Mouse (Mus musculus) spleen, postnatal 10 days (tissue): ENCODE data around the gene Ppm1b.
A peak's percentile ranks its signal among the peaks of the same experiment; 100 is the strongest.

Experiments
- DNase-seq, 2 experiments: peaks; one replicate each; pipeline ENCODE4 v3.0.0; 2021 to 2022; ENCODE audit warnings: low spot score in 2 of 2

Gene Ppm1b

DNA sequence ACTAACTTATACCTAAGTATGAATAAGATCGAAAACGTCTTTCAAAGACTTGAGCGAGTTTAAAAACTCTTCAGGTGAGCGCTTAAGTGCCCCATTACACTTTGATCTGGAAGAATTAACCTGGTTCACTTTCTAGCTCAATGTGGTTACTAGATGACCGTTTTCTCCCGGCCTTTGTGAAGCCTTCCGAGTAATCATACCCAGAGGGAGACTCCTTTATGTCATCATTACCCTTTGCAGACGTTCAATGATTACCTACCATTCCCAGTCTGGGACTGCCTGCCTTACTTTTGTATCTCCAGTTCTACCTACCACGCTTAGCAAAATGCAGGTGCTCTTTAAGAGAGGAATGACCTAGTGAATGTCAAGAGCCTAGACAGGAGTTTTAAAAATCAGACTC, at the start of gene Ppm1b:
Gene Ppm1b (plus strand): TSS at position 301 of the 400 bp plus-strand sequence.
- no peak for DNase-seq

DNA sequence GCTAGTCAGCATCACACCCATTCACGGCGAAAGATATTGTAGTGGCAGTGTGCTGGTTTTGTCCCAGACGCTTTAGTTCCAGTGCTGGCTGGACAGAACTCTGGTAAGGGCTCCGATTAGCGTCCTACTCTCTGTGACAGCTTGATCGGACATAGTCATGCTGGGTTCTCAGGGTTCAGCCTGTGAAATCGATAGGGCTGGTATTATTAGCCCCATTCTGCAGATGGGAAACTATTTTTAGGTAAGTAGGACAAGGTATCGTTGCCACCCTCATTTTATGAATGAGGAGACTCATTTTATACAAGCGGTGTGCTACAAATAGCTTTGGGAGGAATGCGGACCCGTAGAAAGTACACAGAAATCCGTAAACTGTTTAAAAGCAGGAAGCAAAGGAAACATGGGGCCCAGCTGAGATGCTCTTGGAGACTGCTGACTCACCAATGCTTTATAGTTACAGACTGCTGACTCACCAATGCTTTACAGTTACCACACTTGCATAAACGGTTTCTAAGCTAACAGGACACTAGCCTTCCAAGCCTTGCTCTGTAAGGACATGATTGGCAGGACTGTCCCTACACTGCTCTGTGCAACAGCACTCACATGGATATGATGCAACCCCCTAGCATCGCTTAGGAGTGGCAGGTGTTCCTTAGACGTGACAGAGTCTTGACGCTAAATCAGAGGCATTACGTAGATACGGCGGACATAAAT, 34.7 kb upstream of the Ppm1b start:
- no peak for DNase-seq

DNA sequence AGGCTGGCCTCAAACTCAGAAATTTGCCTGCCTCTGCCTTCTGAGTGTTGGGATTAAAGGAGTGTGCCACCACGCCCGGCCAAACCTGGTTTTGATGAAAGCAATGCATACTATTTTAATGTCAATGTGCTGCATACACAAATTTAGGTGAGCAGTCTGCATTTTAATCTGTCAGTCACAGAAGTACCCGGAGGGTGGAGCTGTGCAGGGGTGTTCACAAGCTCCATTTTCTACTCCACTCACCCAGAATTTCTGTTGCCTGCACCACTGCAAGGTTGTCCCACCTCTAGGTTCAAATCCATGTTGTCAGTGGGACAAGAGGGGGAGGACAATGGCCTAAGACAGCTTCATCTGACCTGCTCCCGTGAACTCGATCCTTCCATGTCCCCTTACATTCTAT, 31.8 kb upstream of the Ppm1b start:
- peak; percentile 20 to 43 for DNase-seq

DNA sequence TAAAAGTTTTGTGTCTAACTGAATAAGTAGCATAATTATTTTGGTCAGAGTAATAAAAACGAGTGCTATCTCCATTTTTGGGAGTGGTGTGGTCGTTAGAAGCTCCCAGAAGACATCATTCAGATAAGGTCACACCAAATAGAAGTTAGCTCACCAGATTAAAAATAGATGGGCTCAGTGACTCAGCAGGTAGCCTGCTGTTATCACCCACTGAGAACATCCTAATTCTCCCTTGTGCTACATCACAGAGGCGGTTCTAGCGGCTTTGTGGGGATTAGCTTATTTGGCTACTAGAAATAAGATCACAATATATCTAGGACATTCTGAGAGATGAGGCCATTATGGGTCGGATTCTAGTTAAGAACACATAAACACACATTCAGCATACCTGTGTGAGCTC, 30.3 kb upstream of the Ppm1b start:
- DNase-seq = no peak

DNA sequence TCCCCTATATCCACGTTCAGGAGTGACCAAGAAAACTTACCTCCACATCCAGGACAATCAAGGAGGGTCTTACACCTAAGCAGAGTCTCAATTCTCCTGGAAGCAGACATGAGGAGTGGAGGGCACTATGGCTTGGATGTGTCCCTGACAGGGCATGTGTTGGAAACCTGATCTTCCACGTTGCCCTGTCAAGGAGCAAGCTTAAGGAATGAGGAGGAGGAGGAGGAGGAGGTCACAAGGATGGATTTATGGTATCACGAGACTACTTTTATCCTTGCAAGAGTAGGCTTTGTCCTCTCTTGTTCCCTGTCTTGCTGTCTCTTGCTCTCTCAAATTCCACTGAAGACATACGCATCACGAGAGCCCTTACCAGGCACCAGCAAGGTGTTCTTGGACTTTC, 29.0 kb upstream of the Ppm1b start:
- no peak for DNase-seq

DNA sequence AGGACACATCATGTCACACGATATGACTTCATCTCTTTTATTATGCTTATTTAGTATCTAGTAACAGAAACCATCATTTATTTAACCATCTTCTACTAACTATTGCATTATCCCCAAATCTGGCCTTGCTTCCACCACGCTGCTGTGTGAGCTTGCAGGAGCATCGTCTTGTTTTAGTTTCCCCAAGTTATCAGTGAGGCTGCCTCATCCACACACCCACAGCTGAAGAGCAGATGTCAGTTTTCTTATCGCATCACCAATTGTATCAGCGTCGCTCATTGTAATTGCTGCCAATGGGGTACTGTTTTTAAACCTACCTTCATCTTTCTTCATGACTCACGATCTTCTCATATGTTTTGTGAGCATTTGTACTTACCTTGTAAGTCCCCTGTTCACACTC, 23.6 kb upstream of the Ppm1b start:
- no peak for DNase-seq

DNA sequence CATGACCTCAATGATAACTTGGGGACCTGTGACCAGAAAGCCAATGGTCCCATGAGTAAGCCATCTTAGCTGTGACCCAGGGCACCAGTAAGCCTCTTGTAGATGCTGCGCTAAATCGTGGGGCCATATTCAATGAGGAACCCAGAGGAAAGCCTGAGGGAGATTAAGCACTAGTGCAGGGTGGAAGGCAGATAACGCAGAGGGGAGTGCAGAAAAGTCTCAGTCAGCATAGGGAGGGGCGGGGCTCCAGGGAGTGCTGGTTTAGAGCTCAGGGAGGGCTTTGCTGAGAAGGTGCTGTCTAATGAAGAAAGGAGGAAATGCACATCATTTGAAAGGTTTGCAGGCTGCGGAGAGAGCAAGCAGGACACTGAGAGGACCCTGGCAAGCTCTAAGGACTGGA, 22.6 kb upstream of the Ppm1b start:
- DNase-seq = peak in 1 of 2 experiments; percentile 78

DNA sequence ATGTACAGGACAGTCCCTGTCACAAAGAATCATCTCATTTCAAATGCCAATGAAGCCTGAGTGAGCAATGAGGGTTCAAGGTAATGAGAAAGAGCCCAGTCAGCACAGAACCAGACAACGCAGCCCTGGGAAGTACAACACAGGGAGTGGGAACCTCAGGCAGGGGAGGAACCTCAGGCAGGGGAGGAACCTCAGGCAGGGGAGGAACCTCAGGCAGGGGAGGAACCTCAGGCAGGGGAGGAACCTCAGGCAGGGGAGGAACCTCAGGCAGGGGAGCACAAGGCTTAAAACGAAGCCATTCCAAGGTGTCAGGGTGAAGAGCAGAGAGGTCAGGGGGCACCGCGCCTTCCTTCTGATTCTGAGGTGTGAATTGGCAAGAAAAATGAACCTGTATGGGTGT, 20.9 kb upstream of the Ppm1b start:
- DNase-seq = peak in 1 of 2 experiments; percentile 27

DNA sequence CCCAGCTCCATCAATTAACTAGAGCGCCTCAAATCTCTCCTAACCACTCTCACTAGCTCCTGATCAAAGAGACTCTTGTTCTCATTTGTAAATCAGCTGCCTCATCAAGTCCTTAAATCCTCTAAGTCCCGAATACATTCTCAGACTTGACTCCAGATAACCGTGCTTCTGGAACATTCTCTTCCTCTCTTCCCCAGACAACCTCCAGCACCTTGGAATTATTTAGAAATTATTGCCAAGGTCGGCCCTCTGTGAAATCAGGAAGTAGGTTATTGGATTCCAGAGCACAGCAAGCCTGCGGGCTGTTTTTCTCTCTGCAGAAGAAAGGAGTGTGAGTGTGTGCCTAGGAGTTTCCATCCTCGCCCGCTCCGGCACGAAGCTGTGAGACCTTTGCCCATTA, 20.2 kb upstream of the Ppm1b start:
- no peak for DNase-seq

DNA sequence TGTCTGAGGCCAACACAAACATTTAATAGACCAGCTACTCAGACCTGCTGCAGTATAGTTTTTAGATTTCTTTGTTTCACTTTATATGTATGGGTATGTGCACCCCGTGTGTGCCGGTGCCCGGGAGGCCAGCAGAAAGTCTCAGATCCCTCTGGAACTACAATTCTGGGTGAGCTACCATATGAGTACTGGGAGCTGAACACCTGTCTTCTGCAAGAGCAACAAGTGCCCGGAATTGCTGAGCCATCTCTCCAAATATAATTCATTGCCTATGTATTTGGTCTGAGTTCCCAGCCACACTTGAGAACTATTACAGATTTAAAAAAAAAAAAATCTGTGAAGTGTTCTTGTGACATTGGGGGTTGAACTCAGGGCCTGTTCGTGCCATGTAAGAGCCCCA, 19.7 kb upstream of the Ppm1b start:
- DNase-seq = no peak

DNA sequence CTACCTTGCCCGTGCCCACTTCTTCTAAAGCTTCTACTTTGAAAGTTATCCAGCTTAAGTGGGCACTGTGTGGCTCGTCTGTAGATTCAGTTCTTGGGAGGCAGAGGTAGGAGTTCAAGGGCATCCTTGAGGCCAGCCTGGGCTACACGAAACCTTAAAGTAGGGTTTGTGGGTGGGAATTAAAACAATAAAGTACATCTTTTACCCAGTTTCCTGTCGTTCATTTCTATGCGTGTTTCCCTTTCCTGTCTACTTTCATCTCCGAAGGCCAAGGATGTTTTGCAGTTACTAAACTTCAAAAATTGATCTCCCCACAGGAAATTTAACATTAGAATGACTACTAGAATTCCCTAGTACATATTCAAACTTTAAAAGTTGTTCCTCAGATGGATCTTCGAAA, 19.3 kb upstream of the Ppm1b start:
- DNase-seq = no peak

DNA sequence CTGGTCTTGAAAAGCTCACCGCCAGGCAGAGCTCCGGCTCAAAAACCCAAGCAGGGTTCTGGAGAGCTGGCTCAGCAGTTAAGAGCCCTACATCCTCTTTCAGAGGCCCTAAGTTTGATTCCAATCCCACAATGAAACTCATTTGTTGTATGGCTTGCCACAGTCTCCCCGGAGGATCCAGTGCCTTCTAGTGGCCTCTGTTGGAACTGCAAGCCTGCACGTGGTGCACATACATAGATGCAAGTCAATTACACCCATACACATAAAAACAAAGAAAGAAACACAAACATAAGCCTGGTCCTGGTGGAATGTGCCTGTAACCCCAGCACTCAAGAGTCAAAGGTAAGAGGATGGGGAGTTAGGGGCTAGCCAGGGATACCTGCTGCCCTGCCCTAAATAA, 18.3 kb upstream of the Ppm1b start:
- peak in 1 of 2 experiments; percentile 50 for DNase-seq

DNA sequence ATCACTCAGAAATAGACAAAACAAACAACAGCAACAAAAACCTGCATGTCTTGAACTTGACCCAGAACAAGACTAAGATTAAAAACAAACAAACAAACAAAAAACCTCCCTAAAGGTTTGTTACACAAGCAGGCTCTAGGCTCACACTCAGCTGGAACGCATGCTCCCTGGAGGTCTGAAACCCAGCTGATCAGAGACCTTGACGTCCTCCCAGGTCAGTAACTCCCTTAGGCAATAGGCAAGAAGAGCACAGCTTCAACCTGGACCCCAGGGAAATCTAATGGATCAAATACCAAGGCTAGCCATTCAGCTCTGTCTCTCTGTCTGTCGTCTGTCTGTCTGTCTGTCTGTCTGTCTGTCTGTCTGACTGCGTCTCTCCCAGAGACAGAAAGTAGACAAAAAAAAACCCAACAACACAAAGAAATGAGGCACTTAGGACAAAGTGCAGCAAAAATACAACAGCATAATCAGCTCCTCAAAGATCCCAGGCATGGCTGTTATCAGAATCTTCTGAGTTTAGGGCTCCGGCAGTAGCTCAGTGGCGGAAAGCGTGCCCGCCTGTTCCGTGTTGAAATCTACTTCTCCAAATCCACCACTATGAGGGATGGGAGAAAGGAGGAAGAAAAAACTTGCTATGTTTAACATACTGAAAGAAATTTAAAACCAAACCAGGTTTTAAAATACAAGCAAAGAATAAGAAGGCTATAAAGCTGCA, 16.4 kb upstream of the Ppm1b start:
- DNase-seq = no peak

DNA sequence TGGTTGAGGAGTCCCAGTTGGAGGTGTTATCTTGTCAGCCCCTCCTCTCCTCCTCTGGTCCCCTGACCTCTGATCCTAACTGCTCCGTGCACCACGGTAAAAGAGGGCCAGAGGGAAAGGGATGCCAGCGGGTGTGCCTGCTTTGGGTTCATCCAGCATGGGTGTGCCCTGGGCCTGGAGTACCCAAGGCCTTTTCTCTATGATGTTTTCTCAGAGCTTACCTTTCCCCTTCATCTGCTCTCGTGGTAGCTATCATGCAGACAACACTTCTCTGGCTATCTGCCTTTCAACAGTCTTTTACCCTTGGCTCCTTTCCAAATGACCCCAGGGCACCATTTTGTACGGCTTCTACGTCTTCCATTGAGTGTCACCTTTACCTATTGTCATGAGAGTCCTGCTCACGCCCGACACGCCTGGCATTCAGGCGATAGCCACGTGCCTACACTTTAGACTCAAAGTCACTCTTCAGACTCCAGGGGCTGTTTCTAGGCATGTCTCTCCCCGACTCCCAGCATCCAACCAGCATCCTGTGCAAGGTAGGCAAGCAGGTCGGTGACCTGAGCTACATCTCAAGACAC, 15.2 kb upstream of the Ppm1b start:
- DNase-seq = no peak

DNA sequence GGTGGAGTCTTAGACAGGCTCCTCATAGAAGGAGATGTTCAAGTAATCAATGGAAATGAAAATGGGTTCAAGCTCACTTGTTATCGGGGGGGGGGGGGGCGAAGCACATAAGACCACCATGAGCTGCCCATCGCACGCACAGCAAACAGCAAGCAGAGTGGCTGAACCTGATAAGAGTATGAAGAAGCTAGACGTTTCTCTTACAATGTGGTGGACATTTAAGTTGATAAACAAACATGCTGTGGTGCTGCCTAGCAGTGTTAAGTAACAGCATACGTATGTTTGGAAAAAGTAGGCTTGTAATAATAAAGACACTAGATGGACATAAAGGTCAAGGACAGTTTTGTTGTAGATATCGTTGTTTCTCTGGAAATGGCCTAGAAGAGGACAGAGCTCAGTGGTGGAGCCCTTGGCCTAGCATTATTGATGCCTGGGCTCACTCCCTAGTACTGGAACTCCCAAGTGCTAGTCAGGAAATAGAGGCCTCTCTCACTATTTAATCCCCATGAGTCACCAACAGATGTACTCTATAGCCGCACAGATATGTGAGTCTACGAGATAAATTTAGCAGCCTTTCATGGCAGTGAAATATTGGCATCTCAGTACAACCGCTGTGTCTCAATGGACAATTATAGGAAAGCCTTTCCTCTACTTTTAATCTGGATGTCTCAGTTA, 14.0 kb upstream of the Ppm1b start:
- DNase-seq = no peak

DNA sequence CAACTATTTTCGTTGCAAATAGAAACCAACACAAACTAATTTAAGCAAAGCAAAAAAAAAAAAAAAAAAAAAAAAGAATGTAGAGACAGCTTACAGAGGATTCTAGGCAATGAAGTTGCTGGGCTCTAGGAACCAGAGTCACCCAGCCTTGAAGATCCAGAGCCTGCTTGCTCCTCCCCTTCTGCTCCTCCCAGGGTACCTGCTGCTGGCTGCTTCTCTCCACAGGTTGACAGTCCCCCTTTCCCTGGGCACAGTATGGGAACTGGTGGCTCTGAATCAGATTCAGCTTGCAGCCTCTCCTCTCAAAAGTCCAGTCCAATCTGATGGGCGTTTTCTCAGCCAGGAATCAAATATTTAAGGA, 13.5 kb upstream of the Ppm1b start:
- DNase-seq = peak in 1 of 2 experiments; percentile 35

DNA sequence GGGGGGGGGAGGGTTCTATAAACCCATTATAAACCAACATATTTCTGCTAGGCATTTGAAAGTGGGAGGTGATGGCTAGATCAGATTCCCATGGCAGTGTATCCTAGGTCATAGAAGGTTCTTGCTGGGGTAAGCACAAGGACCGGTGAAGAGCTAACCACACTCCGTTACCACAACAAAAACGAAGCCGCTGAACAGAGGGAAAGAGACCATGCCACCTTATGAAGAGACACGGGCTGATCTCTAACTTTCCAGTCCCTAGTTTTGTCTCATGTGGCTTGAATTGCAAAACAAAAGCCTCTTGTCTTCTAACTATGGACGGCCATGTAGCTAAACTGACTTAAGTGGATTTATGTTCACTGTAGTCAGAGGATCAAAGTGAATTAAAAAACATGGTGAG, 12.2 kb upstream of the Ppm1b start:
- no peak for DNase-seq

DNA sequence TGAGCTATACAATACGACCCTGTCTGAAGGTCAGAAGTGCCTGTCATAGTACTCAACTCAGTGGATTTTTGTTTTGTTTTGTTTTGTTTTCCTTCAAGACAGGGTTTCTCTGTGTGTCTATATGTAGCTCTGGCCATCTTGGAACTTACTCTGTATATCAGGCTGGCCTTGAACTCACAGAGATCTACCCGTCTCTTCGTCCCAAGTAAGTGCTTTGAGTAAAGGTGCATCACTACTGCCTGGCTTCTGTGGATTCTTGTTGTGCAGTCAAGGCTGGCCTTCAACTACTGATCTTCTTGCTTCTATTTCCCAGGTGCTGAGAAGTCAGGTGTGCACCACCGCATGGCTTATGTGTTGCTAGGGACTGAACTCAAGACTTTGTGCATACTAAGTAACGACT, 4.0 kb upstream of the Ppm1b start:
- no peak for DNase-seq

DNA sequence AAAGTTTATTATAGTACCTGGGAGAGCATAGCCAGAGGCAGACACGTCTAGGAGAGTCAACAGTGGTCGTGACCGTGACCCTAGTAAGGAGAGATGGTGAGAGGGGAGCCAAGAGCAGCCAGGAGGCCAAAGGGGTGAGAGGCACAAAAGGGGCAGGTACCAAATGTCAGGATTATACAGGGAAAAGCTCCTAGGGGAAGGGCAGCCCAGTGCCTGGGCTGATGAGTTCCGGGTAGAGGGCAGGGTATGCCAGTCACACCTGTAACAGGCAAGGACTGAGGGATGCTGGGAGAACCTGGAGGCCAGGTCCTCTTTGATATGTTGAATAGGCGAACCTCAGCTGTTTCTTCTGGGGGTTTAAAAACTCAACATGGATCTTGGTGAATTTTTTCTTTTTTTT, 2.8 kb upstream of the Ppm1b start:
- no peak for DNase-seq

DNA sequence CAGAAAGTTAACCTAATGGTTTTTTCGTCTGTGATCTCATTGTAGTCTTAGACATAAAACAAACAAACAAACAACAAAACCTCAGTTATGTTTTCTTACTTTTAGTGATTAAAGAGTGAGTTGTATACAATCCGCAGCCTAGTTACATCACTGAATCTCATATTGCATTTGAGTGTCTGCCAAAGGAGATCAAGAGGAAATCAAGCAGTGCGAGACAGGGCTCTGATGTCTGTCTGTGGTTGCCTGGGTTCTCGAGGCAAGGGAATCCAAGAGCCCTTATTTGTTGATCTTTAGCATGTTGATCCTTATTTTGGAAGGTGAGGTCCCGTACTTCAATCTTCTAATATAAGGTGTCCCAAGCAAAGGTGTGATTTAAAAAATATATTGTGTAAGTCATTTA, 1.7 kb upstream of the Ppm1b start:
- no peak for DNase-seq

DNA sequence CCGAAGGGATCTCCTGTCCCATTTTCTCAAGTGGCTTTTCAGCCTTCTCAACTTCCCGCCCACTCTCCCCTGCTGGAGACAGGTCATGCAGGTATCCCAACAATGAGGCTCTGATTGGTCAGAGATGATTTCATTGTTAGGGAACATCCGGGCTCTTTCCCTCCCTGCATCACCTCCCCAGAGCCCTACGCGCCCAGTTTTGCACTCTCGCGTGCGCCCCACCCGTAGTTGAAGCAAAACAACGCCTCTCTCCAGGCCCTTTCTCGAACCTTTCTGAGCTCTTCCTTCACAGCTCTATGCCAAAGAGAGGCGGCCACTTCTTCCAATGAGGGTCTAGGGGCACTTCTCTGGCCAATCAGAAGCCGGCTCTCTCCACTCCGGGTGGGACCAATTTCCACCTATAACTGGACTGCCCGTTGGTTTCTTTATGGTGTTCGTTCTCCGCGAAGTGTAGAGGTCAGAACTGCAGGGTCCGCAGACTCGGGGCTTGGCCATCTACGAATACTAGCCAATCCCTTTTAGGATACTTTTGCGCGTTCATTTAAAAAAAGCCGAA, 468 bp downstream of the Ppm1b start:
- DNase-seq = peak; percentile 83 to 88

DNA sequence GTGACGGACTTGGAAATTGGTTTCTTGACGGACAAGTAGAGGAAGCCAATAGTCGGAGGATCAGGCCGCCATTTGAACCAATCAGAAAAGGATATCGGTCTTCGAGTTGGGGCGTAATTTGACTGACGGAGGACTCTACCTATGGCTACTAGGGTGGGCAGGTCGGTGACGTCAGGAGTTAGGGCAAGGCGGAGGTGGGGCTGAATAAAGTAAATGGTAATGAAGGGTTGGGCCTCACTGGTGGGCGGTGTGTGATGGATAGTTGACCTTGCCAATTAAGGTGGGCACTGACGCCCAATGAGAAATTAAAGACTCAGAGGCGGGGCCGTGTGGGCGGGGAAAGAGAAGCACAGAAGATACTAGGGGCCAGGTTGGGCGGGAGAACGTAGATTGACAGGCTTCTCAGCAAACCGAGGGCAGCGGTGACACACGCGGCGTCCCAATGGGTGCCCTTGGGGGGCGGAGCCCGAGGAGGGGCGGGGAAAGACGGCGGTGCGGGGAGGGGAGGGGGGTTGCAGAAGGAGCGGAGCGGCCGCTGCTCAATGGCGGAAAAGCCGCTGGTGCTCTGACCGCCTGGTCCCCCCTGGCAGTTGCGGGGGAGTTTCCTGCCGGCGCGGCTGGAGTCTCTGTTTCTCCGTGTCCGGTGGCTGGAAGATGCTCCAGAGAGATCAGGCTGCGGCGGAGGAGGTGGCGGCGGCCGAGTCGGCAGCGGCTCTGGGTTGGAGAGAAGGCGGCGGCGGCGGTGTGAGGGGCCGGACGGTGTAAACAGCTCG, 1.1 kb downstream of the Ppm1b start:
- peak; percentile 98 to 100 for DNase-seq
